Mouse (Mus musculus) central nervous system, embryonic 11.5 days (tissue): Measurements from ENCODE around the gene Lsm14a. TPM values are rescaled to one million over a fixed set of nuclear protein-coding genes. Genes with fewer than 3 reads are reported as not detected.

Experiments used
- polyA plus RNA-seq: library from polyadenylated mRNA; depleted of rRNA; stranded (reverse); fragments of >200 nt; gene quantifications from 2 replicates; pipeline ENCODE4 v1.2.3, GENCODE M21; 2012; rRNA removed

Gene Lsm14a
- 107 and 117 TPM in 2 replicates for polyA plus RNA-seq

DNA sequence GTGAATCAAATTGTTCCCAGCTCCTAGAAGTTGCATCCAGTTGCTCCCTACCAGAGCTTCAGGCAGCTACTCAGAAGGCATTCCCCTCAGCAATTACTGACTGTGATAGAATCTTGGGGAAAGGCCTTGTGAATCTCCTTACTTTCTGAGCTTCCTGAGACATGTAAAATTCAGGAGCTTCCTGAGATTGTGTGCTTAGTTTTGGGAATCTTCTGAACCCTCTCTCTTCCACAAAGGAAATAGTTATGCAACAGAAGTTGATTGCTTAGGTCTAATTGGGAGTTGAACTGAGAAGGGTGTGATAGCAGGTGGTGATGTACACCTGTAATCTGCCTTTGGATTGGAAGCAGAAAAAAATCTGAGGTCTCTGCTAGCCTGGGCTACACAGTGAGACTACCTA is at the start of gene Lsm14a:
TSS of gene Lsm14a (minus strand) at position 101 of the 400 bp plus-strand sequence.

GRCm38 (mm10) chr7:34313443-34313875 is 79.7 kb downstream of the Lsm14a start, which contains the start of gene 4931406P16Rik:
TSS of gene 4931406P16Rik (minus strand) at chr7:34313551.

Other genes starting within 250 kb of the Lsm14a start
- gene Uba2, start 223.7 kb downstream of the Lsm14a start, polyA plus RNA-seq: 194 and 377 TPM in 2 replicates
- 44.8 and 48.6 TPM in 2 replicates for gene Pdcd2l, start 196.7 kb downstream of the Lsm14a start, polyA plus RNA-seq
- gene Gpi1, start 163.0 kb downstream of the Lsm14a start, polyA plus RNA-seq: 201 and 291 TPM in 2 replicates
- gene Gm6096, start 142.3 kb downstream of the Lsm14a start, polyA plus RNA-seq: not detected in 2 replicates
- gene 4931406P16Rik, start 79.8 kb downstream of the Lsm14a start, polyA plus RNA-seq: 20.6 and 28.1 TPM in 2 replicates